Mouse (Mus musculus) neural tube, embryonic 14.5 days (tissue): Measurements from ENCODE around the gene Rtp4. TPM values are rescaled to one million over a fixed set of nuclear protein-coding genes. Genes with fewer than 3 reads are reported as not detected.

ENCODE experiments used
- ATAC-seq: fragments of 200-750 bp; cut with Nextera tagmentation; 2 replicates; pipeline ENCODE4 v1.8.0; 2017; ENCODE audit warnings: low read depth, mild to moderate bottlenecking, moderate TSS enrichment, moderate library complexity
- H3K27ac ChIP-seq: fragments of 300-500 bp; sonication (generic); 2 replicates; pipeline ENCODE4 v1.5.1; 2014; ENCODE audit warnings: low read depth, mild to moderate bottlenecking, control low read depth, low read length, moderate library complexity, mixed read lengths
- H3K27me3 ChIP-seq: fragments of 300-500 bp; sonication (generic); 2 replicates; pipeline ENCODE4 v1.6.1; 2014; ENCODE audit warnings: low read length; ENCODE audit not compliant: control insufficient read depth, insufficient read depth
- H3K36me3 ChIP-seq: fragments of 300-500 bp; sonication (generic); 2 replicates; pipeline ENCODE4 v1.6.1; 2014; ENCODE audit warnings: low read length, mixed read lengths; ENCODE audit not compliant: control insufficient read depth, insufficient read depth
- H3K4me1 ChIP-seq: fragments of 300-500 bp; sonication (generic); 2 replicates; pipeline ENCODE4 v1.6.1; 2014; ENCODE audit warnings: low read length; ENCODE audit not compliant: control insufficient read depth, insufficient read depth
- H3K4me2 ChIP-seq: fragments of 300-500 bp; sonication (generic); 2 replicates; pipeline ENCODE4 v1.6.1; 2014; ENCODE audit warnings: mild to moderate bottlenecking, low read depth, low read length, control low read depth
- H3K4me3 ChIP-seq: fragments of 300-500 bp; sonication (generic); 2 replicates; pipeline ENCODE4 v1.5.1; 2014; ENCODE audit warnings: low read depth, low read length, control low read depth, mixed read lengths
- H3K9ac ChIP-seq: fragments of 300-500 bp; sonication (generic); replicated peaks from 2 replicates; pipeline ENCODE4 v1.6.1; 2014; ENCODE audit warnings: low read depth, mild to moderate bottlenecking, control low read depth, low read length, mixed read lengths
- H3K9me3 ChIP-seq: fragments of 300-500 bp; sonication (generic); 2 replicates; pipeline ENCODE4 v1.6.1; 2016; ENCODE audit warnings: low read length; ENCODE audit not compliant: control insufficient read depth
- WGBS: fragments of 180-500 bp; shearing (Covaris S2); extraction: QIAGEN DNeasy Blood & Tissue Kit; methylation state at CpG from one replicate; pipeline ENCODE4 v1.1.7; 2014; 5-methylcytosine and 5-hydroxymethylcytosine counted together
- polyA plus RNA-seq: library from polyadenylated mRNA; unstranded; fragments of >200 nt; fragmentation: Nextera tagmentation; extraction: Ambion mirVana; gene quantifications from 2 replicates; pipeline ENCODE4 v1.2.1, GENCODE M21; 2014

The Rtp4 gene
- polyA plus RNA-seq, 1 experiment from 2014 or later, result 1.6 TPM

DNA sequence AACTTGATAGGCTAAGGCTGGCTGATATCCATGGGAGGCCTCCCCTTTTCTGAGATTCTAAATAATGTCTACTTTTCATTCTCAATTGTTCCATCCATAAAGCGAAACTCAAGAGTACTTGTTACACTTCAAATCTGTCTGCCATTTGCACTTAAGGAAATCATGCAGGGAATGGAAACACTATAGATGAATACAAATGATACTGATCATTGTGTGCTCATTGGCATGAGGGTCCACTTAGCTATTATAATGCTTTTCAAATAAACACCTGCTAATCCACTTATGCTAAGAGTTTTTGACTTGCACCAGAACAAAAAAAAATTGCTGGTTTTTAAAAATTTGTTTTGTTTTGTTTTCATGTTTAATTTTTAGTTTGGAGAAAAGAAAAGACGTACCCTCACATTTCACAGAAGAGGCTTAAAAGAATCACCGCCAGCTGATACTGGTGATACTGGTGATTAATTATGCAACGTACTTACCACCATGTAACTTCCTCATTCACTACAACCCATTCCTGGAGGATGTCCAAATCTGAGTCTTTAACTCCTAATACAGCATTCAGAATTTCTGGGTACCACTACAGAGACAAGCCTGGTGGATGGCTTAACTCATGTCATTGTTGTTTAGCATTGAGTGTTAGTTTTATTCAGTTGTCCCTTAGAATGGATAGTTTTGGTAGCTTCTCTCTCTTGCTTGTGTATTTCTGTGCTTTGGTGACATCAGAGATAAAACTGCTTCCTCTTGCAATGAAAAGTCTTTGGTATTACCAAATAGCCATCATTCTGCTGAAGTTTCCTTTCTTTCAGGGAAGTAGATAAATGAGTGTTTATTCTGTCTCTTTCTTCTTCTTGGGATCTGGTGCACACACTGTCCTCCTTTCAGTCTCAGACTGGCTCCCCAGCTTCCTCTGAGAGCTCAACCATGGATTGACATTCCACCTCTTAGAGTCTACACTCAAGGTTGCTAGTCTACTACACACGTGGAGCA is 71.3 kb downstream of the Rtp4 start:
- Histone ChIP-seq H3K27ac (no peak overlapping the region), H3K4me3 (no peak overlapping the region), H3K36me3 (no peaks in the 10 kb centered on the region), H3K27me3 (no peaks in the 10 kb centered on the region), H3K4me2 (no peak overlapping the region), H3K9me3 (no peaks in the 10 kb centered on the region; the same call in 1 of the 2 replicates), H3K4me1 (no peaks in the 10 kb centered on the region), H3K9ac (no peak overlapping the region)
- WGBS, result 75% methylated on average over 5 of the region's 5 CpGs
- no peak for ATAC-seq

DNA sequence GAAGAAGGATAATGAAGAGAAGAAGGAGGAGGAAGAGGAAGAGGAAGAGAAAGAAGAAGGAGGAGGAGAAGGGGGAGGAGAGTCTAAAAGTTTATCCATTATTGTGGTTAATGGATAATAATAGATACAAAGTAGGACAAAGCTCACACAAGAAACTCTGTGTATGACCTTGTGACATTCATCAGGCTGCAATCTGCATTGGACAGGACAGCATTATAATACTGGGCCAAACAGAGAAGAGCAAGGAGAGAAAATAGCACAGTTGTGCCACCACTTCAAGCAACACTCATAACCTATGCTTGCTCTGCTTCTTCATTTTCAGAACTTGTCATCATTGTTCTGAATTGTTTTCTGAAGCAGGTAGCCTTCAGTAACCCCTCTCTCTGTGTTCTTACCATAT is 72.4 kb downstream of the Rtp4 start:
- H3K9ac ChIP-seq, result no peak overlapping the region
- H3K4me1 ChIP-seq, result 0 out of 2 replicates have a peak, but pooled peaks cover 4% of the 10 kb centered on the region
- no peaks in the 10 kb centered on the region for H3K27me3 ChIP-seq
- H3K4me3 ChIP-seq, result no peak overlapping the region
- no peak for ATAC-seq
- H3K27ac ChIP-seq, result no peak overlapping the region
- H3K4me2 ChIP-seq, result no peak overlapping the region
- no peaks in the 10 kb centered on the region; the same call in 1 of the 2 replicates for H3K9me3 ChIP-seq
- H3K36me3 ChIP-seq, result no peaks in the 10 kb centered on the region

DNA sequence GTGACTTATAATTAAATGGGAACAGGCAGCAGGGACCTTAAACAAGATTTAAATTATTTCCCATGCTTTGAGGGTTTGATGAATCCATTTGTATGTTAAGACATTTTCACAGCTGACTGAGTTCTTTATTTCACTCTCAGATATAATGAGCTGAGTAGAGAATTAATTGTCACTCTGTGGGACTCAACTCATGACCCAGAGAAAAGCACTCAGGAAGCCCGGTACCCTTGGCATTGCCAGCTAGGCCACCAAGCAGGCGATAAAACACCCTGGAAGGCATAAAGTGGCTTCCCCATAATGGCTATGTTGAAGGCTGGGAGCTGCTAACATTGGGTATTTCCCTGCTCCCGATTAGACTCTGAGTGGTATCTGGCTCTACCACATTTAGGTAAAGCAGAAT is 76.6 kb downstream of the Rtp4 start:
- Histone ChIP-seq H3K27me3 (no peaks in the 10 kb centered on the region), H3K27ac (no peak overlapping the region), H3K4me2 (no peak overlapping the region), H3K4me3 (no peak overlapping the region), H3K9ac (no peak overlapping the region), H3K36me3 (no peaks in the 10 kb centered on the region), H3K9me3 (no peaks in the 10 kb centered on the region), H3K4me1 (0 out of 2 replicates have a peak, but pooled peaks cover 4% of the 10 kb centered on the region)
- 29% methylated on average over 3 of the region's 3 CpGs for WGBS
- peak; percentile 70 for ATAC-seq

DNA sequence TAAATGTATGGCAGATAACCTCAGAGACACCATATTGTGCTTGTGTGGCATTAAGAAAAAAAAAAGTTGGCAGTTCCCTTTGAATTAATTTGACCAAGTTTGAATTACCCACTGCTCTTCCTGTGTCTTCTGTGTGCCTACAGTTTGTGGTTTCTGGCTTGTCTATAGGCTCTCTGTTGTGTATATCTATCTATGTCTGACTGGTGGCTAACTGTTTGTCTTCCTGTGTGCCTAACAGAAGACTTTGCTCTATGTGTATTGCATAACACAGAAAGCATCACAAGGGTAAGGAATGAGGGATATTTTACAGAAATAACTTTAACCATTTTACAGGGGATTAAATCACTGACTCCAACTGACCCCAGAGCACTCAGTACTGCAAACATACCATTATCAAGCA is 77.9 kb downstream of the Rtp4 start:
- Histone ChIP-seq H3K27ac (no peak overlapping the region), H3K9ac (no peak overlapping the region), H3K27me3 (no peaks in the 10 kb centered on the region), H3K4me1 (0 out of 2 replicates have a peak, but pooled peaks cover 4% of the 10 kb centered on the region), H3K4me2 (no peak overlapping the region), H3K36me3 (no peaks in the 10 kb centered on the region), H3K9me3 (no peaks in the 10 kb centered on the region), H3K4me3 (no peak overlapping the region)
- no peak for ATAC-seq

DNA sequence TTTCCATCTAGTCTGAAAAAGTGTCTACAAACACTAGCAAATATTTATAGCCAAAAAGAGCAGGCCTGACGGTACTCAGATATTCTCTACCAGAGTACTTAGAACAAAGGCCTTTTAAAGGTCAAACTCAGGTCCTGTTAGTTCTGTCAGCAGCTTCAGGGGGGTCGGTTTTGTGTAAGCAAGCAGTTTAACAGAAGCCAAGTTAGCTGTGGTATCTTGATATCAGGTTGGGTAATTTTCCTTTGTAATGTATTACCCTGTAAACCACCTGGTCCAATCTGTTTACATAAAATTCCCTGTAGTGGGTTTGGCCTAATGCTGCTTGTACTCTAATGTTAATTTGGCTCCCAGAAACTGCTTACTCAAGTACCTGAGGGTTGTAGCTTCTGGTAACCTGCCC is 86.1 kb downstream of the Rtp4 start:
- H3K4me1 ChIP-seq, result no peaks in the 10 kb centered on the region
- H3K4me2 ChIP-seq, result no peak overlapping the region
- no peak for ATAC-seq
- no peak overlapping the region for H3K4me3 ChIP-seq
- no peaks in the 10 kb centered on the region for H3K27me3 ChIP-seq
- H3K9me3 ChIP-seq, result no peaks in the 10 kb centered on the region
- no peaks in the 10 kb centered on the region for H3K36me3 ChIP-seq
- H3K27ac ChIP-seq, result no peak overlapping the region
- H3K9ac ChIP-seq, result no peak overlapping the region
- 83% methylated on average over 2 of the region's 2 CpGs for WGBS

DNA sequence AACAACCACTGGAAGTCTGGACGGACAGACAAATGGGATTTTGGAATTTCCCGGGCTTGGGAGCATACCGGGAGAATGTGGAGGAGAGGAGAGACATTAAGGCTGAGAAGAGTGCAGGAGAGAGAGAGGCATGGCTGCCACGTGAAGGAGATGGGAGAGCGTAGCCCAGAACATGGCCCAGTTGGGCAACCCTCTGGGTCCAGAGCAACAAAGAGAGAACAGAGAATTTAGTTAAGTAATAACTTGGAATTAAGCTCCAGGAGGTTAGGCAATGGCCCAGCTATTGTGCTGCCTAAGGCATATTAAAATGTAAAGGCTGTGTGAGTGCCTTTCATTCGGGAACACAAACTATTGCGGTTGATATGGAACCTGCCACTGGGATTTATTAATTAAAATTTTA is 86.6 kb downstream of the Rtp4 start:
- Histone ChIP-seq H3K27me3 (no peaks in the 10 kb centered on the region), H3K9ac (no peak overlapping the region), H3K4me1 (no peaks in the 10 kb centered on the region), H3K36me3 (no peaks in the 10 kb centered on the region), H3K9me3 (no peaks in the 10 kb centered on the region), H3K27ac (no peak overlapping the region), H3K4me3 (no peak overlapping the region), H3K4me2 (no peak overlapping the region)
- ATAC-seq, result no peak
- 89% methylated on average over 7 of the region's 7 CpGs for WGBS

DNA sequence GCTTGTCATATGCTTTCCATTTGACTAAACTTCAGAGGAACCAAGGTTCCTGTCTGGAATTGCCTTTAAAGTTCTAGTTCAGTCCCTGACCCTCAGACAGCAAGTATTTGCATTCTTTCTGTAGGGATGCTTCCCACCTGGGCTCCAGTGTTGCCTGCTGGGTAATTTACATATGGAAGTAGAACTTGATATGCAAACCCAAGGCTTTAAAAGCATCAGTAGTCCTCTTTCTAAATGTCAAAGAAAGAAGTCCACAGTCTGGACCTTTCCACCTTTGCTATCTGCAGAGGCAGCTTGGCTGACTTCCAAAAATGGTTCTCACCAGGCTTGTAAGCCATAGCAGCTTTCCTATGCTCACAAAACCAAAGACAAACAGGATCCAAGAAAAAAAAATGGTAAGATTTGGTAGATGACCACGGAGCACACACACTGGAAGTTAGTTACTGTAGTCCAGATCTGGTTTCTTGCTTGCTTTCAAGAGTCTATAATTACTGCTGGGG is 87.9 kb downstream of the Rtp4 start:
- Histone ChIP-seq H3K4me2 (no peak overlapping the region), H3K9ac (no peak overlapping the region), H3K4me1 (no peaks in the 10 kb centered on the region), H3K27me3 (no peaks in the 10 kb centered on the region), H3K36me3 (no peaks in the 10 kb centered on the region), H3K4me3 (no peak overlapping the region), H3K9me3 (no peaks in the 10 kb centered on the region), H3K27ac (no peak overlapping the region)
- ATAC-seq, result no peak
- 52% methylated on average over 1 of the region's 1 CpGs for WGBS

DNA sequence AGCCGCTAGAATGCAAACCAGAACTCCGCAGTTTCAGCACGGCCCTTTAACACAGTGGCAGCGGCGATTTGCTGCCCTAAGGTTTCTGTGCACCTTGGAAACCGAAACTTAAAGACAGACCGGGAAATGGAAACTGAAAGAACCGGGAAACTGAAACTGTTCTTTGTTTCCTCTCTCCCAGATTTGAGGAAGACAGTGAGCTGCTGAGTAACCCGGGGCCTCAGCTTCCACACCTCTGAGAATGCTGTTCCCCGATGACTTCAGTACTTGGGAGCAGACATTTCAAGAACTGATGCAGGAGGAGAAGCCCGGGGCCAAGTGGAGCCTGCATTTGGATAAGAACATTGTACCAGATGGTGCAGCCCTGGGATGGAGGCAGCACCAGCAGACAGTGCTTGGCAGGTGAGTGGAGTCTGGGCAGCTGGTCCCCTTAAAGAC is 89.7 kb downstream of the Rtp4 start:
- 45% methylated on average over 11 of the region's 11 CpGs for whole genome bisulfite sequencing
- H3K27me3 ChIP-seq, result no peaks in the 10 kb centered on the region
- no peak for ATAC-seq
- peak overlapping the region; percentile 26; the same call in 1 of the 2 replicates for H3K4me2 ChIP-seq
- H3K9me3 ChIP-seq, result no peaks in the 10 kb centered on the region
- H3K9ac ChIP-seq, result no peak overlapping the region
- H3K4me3 ChIP-seq, result peak overlapping the region; percentile 5; the same call in 1 of the 2 replicates
- H3K36me3 ChIP-seq, result no peaks in the 10 kb centered on the region
- H3K4me1 ChIP-seq, result no peaks in the 10 kb centered on the region
- no peak overlapping the region for H3K27ac ChIP-seq

DNA sequence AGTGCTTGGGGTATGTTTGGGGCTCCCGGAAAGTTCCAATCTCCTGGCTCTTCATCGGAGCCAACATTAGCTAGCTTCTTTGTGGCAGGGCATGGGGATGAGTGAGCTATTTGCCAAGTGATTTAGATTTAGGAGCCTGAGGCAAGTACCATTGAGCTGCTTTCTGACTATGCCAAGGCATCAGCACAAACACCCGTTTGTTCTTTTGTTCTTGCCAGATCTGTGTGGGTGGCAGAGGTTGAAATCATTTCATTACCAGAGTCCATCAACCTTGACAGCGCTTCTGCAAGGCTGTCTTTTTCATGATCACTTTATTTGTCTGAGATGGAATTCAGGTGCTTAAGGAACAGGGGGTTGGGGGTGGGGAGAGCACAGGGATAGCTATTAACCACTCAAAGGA is 104.1 kb downstream of the Rtp4 start:
- no peak overlapping the region for H3K9ac ChIP-seq
- 31% methylated on average over 4 of the region's 4 CpGs for WGBS
- H3K27ac ChIP-seq, result no peak overlapping the region
- ATAC-seq, result peak; percentile 54; the same call in 1 of the 2 replicates
- H3K9me3 ChIP-seq, result no peaks in the 10 kb centered on the region
- H3K4me3 ChIP-seq, result no peak overlapping the region
- no peaks in the 10 kb centered on the region for H3K27me3 ChIP-seq
- H3K4me2 ChIP-seq, result no peak overlapping the region
- H3K36me3 ChIP-seq, result no peaks in the 10 kb centered on the region
- no peaks in the 10 kb centered on the region for H3K4me1 ChIP-seq
